Mouse (Mus musculus): Measurements from ENCODE around the gene Klri2.
"Not testable (repeated sequence)": the region's sequence is repeated elsewhere in the genome, so short reads cannot be mapped to it uniquely, and the experiment has no call there.

The Klri2 gene

DNA sequence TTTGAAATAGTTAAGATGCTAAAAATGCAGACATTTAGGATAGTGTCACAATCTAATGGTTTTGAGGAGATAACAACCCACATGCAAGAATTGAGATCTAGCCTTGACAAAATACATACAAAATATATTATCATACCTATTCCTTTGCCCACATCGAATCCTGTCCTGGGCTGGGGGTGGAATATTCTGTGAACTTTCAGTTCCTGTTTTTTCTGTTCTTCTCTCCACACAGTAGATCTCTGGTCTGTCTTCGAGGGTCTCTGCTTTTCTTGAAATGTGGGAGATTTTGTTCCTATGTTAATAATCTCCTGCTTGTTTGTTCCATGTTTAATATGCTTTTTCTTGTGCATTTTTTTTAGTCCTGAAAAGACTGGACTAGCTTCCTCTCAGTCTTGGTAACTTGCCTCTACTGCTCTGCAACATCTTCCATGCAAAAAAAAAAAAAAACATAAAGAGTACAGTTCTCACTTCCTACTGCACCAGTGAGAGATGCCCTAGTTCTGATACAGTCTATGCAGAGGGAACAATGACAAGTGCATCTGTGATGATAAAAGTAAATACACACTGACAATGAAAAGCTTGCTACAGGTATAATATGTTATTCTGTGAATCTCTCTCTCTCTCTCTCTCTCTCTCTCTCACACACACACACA lies at the start of gene Klri2:
Gene Klri2, minus strand, starts transcription at position 416 of the 653 bp plus-strand sequence.
- DNase-seq (ENCODE audit: low spot score): no peak

DNA sequence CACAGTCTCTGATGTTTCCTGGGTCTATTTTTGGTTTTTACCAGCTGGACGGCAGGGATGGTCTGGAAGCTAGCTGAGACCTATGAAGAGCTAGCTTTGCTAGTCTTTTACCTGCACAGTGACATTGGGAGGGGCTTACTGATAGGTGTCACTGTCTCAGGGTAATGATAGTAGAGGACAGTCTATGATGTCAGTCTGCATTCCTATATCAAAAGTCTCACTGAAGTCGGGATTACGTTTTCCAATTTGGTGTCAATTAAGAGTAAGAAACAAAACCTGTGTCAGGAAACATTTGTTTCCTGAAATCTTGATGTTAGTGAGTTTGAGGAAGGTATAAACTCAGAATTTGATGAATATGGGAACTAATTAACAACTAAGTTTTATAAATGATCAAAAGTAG lies 43.9 kb upstream of the Klri2 start, which contains the start of gene Gm156:
Gene Gm156, minus strand, starts transcription at position 101 of the 400 bp plus-strand sequence.
- not testable (repeated sequence) for DNase-seq (ENCODE audit: low spot score)

DNA sequence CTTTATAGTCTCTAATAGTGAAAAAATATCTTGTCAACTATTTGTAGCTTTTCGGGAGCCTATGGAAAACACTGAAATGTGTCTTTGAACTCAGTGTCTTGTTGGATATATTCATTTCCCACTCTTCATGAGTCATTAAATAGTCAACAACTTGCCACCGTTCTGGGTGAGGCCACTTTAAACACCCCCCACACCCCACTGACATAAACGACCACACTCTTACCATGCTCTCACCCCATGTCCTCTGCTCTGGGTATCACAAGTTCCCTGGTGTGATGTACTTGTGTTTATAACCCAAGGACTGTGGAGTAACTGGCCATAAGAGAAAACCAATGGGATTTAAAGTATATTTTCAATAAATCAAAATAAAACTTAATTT lies 7.4 kb upstream of the Klri2 start:
- no peak for DNase-seq (ENCODE audit: low spot score)

DNA sequence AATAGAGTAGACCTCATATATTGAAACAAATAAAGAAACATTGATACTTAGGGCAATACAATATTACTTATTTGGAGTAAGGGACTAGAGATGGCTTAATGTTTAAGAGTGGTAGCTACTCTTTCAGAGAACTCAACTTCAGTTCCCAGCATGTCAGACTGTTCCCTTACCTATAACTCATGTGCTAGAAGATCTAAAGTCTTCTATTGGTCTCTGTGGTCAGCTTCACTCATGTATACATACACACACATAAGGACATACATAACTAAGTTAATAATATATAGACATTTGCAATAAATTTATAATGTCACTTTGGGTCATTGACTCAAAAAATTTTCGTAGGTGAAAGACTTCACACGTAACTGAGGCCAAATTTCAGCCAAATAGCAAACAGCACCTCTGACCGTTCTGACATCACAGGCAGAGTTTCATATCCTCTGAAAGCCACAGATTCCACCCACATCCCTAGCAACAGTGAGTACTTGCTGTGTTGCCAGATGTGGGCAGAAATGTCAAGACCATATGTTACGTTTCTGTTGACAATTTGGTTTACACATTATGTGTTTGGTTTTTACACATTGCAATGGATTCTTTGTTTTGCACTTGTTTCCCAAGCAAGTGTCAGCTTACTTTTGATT lies 6.9 kb upstream of the Klri2 start:
- DNase-seq (ENCODE audit: low spot score): no peak

DNA sequence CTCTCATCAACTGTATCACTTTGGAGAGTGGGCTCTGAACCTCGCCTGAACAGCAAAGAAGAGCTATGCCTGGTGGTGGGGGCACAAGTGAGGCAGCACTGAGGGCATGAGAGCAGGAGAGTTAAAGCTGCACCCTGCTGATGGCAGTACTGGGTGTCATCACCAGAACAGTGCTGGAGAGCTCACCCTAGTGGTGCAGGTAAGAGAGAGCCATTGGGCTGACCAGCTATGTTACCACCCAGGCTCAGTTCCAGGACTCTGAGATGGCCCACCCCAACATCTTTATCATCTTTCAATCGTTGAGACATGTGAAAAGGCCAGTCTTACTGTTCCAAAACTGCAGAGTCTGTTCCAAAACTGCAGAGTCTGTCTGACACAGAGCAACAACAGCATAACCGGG lies 5.9 kb upstream of the Klri2 start:
- DNase-seq (ENCODE audit: low spot score): no peak

DNA sequence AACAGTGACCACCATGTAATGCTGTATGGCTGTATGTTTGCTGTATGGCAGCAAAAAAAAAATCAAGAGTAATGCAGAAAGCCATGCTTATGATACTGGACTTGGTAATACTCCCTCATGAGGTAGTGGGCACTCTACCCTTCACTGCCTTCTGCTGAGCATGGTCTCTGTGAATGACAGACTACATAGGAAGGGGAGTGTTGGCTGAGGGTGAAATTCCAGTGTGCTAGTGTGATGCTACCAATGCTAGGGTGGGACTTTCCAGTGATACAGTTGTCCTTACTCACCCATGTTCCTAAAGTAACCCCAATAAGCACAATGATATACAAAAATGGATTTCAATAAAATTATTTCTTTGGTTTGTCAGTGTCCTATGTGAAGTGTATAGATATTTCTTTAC lies 3.9 kb downstream of the Klri2 start:
- DNase-seq (ENCODE audit: low spot score): no peak

DNA sequence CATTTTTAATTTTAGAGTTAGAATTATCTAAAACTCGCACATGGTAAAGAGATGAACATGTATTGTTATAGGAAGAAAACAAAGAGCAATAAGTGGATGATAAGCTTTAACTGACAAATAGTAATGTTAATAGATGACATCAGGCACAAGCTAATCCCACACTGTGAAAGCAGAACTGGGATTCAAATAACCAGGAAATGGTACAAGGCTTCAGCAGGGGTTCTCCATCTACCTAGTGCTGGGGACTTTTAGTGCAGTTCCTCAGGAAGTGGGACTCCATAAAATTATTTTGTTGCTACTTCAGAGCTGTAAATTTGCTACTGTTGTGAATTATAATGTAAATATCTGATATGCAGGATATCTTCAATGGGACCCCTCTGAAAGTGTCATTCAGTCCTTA lies 13.0 kb downstream of the Klri2 start:
- no peak for DNase-seq (ENCODE audit: low spot score)

DNA sequence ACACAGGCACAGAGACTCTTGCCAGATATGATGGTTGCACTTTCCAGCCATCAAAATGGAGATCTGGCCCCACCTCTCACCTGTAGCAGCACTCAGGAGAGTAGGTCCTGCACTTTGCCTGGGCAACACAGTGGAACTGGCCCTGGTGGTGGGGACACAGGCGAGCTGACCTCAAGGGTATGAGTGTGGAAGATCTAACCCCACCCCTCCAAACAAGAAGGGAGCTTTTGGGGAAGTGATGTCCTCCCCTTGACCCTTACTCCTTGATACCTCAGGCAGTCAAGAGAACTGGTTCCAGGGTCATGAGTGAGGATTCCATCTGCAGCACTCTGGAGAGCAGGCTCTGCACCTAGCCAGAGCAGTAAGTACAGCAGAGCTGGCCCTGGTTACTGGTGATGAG lies 18.9 kb downstream of the Klri2 start:
- no peak for DNase-seq (ENCODE audit: low spot score)

DNA sequence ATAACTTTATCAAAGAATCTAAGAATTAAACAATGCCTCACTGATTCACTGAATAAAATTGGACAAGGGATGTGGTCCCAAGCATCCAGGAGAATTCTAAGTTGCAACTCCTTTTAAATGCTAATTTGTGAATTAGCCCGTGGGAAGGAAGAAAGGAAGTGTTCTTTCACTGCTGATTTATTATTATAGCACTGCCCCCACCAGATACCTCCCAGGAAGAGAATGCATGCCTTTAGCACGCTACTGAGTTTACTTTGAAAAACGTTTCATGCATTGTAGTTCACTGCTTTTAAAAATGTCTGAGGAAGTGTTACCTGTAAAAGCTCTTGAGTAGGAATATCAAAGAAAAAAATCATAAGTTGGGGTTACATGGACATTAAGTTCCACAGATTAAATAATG lies 19.8 kb downstream of the Klri2 start:
- DNase-seq (ENCODE audit: low spot score): no peak

DNA sequence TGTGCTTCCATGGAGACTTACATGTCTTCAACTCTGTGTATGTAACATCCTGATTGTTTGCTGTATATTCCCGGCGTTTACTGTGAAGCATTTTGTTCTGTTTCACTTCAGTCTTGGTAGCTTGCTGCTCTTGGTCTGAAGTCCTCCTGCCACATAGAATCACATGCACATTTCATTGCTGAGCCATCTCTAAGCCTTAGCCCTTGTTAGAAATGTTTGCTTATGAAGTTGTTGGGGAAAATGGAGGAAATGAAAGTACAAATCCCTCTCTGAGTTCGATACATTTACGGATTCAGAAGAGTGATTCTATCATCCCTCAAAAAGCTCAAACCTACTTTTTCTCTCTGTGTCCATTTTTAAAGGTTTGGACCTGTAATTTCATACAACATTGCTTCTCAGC lies 23.3 kb downstream of the Klri2 start, which contains the start of gene Klri1:
Gene Klri1, minus strand, starts transcription at position 101 of the 400 bp plus-strand sequence.
- no peak for DNase-seq (ENCODE audit: low spot score)

DNA sequence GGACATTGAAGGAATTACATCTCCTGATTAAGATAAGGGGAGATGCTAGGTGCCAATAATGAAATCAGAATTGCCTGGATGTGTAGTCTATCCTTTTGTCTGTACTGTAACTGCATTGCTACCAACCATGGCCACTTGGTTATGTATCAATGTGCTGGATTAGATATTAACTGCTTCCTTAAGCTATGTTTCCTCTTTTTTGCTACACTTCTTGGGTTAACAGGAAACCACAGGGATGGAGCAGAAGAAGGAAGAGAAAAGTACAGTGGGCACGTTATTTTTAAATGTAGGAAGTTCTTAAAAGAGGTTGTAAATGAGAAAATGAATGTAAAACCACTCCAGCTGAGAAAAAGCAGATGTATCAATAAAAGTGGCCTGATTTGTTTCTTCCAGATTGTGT lies 26.7 kb downstream of the Klri2 start:
- DNase-seq (ENCODE audit: low spot score): no peak

DNA sequence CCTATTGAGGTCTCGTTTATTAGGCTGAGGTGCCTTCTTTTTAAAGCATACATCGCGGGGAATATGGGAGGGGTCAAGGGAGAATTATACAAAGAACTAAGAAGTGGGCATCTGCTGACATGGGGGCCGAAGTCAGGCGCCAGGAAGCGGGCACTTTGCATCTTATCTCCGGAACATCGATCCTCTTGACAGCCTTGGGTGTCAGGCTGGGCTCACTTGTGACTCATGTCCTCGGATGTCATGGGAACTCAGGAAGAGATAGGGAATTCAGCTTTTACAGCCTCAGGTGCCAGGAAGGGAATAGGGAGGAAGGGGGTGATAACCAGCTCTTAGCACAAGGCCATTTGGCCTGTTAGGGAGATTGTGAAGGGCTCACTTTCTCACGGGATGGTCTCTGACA lies 48.8 kb downstream of the Klri2 start:
- DNase-seq (ENCODE audit: low spot score): not testable (repeated sequence)

DNA sequence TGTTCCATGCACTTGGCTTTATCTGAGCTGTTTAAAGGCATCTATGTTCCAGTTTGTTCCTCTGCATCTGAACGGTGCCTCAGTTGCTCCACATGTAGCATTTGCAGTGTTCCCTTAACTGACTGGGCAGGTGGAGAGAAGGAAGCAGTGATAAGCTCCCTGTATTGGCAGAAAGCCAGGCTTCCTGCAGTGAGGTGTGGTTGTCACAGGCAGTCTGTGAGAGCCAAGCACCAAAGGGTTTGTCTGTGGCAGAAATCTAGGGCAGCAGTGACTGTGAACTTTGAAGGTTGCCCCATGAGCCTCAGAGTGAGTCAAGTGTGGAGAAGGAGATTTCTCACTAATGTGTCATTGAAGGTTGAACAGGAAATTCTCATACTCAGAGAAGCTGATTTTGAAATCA lies 59.9 kb downstream of the Klri2 start:
- DNase-seq (ENCODE audit: low spot score): no peak

Measured in MN1 (cell line).